Mouse (Mus musculus) forebrain, embryonic 11.5 days (tissue): ENCODE measurements around the gene Tspan7. TPM values are rescaled to one million over a fixed set of nuclear protein-coding genes. Genes with fewer than 3 reads are reported as not detected.
A peak's percentile ranks its signal among the peaks of the same experiment; 100 is the strongest.

Experiments used
- ATAC-seq: fragments of 200-750 bp; cut with Nextera tagmentation; replicated peaks from 2 replicates; pipeline ENCODE4 v1.8.0; 2017; ENCODE audit warnings: moderate TSS enrichment; ENCODE audit not compliant: low FRiP score
- DNase-seq: peaks from one replicate; pipeline ENCODE4 v3.0.0-alpha.2; 2017; ENCODE audit warnings: low spot score
- H3K27ac ChIP-seq: fragments of 300-500 bp; sonication (generic); 2 replicates; pipeline ENCODE4 v1.5.1; 2014; ENCODE audit warnings: low read depth, low read length
- H3K27me3 ChIP-seq: fragments of 300-500 bp; sonication (generic); 2 replicates; pipeline ENCODE4 v1.6.1; 2014; ENCODE audit warnings: mild to moderate bottlenecking, low read length, mixed read lengths; ENCODE audit not compliant: control insufficient read depth, insufficient read depth
- H3K36me3 ChIP-seq: fragments of 300-500 bp; sonication (generic); 2 replicates; pipeline ENCODE4 v1.6.1; 2014; ENCODE audit warnings: mild to moderate bottlenecking, low read length, moderate library complexity, mixed read lengths; ENCODE audit not compliant: control insufficient read depth, insufficient read depth
- H3K4me1 ChIP-seq: fragments of 300-500 bp; sonication (generic); replicated peaks from 2 replicates; pipeline ENCODE4 v1.6.1; 2014; ENCODE audit warnings: low read length, mixed read lengths; ENCODE audit not compliant: control insufficient read depth, insufficient read depth
- H3K4me2 ChIP-seq: fragments of 300-500 bp; sonication (generic); 2 replicates; pipeline ENCODE4 v1.6.1; 2014; ENCODE audit warnings: low read depth, mild to moderate bottlenecking, low read length, moderate library complexity, mixed read lengths; ENCODE audit not compliant: severe bottlenecking
- H3K4me3 ChIP-seq: fragments of 300-500 bp; sonication (generic); 2 replicates; pipeline ENCODE4 v1.5.1; 2014; ENCODE audit warnings: low read depth, low read length
- H3K9ac ChIP-seq: fragments of 300-500 bp; sonication (generic); 2 replicates; pipeline ENCODE4 v1.6.1; 2014; ENCODE audit warnings: low read length
- H3K9me3 ChIP-seq: fragments of 300-500 bp; sonication (generic); 2 replicates; pipeline ENCODE4 v1.6.1; 2016; ENCODE audit warnings: low read length, mixed read lengths; ENCODE audit not compliant: control insufficient read depth
- WGBS: fragments of 180-500 bp; shearing (Covaris S2); extraction: QIAGEN DNeasy Blood & Tissue Kit; methylation state at CpG from one replicate; pipeline ENCODE4 v1.1.7; 2014; 5-methylcytosine and 5-hydroxymethylcytosine counted together
- polyA plus RNA-seq: library from polyadenylated mRNA; unstranded; fragments of >200 nt; fragmentation: Nextera tagmentation; extraction: Ambion mirVana; gene quantifications from 2 replicates; pipeline ENCODE4 v1.2.1, GENCODE M21; 2014

Gene Tspan7
- polyA plus RNA-seq, 1 experiment from 2014 or later: 87.0 TPM

- Histone ChIP-seq H3K4me3 (no peak overlapping the region), H3K4me1 (no peaks in the 10 kb centered on the region), H3K27me3 (no peaks in the 10 kb centered on the region), H3K9ac (no peak overlapping the region), H3K36me3 (no peaks in the 10 kb centered on the region), H3K9me3 (no peaks in the 10 kb centered on the region), H3K27ac (no peak overlapping the region), H3K4me2 (no peak overlapping the region)
- WGBS: 58% methylated on average over 3 of the region's 3 CpGs
- DNase-seq (no peak), ATAC-seq (no peak)
Measured at GRCm38 (mm10) chrX:10574523-10574922, 89.6 kb downstream of the Tspan7 start.

- ATAC-seq (no peak), DNase-seq (no peak)
- H3K4me3 ChIP-seq: no peak overlapping the region
- no peak overlapping the region for H3K27ac ChIP-seq
- H3K27me3 ChIP-seq: no peaks in the 10 kb centered on the region
- WGBS: 77% methylated on average over 2 of the region's 2 CpGs
- H3K36me3 ChIP-seq: no peaks in the 10 kb centered on the region
- H3K9ac ChIP-seq: no peak overlapping the region
- no peaks in the 10 kb centered on the region for H3K4me1 ChIP-seq
- no peaks in the 10 kb centered on the region for H3K9me3 ChIP-seq
- no peak overlapping the region for H3K4me2 ChIP-seq
Measured at GRCm38 (mm10) chrX:10575406-10575805, 90.4 kb downstream of the Tspan7 start.

GRCm38 (mm10) chrX:10576349-10576748 is 91.4 kb downstream of the Tspan7 start:
- no peaks in the 10 kb centered on the region for H3K9me3 ChIP-seq
- no peak overlapping the region for H3K4me3 ChIP-seq
- H3K27me3 ChIP-seq: no peaks in the 10 kb centered on the region
- H3K27ac ChIP-seq: no peak overlapping the region
- ATAC-seq (no peak), DNase-seq (no peak)
- no peak overlapping the region for H3K9ac ChIP-seq
- H3K4me2 ChIP-seq: no peak overlapping the region
- 90% methylated on average over 4 of the region's 4 CpGs for WGBS
- no peaks in the 10 kb centered on the region for H3K4me1 ChIP-seq
- H3K36me3 ChIP-seq: no peaks in the 10 kb centered on the region

- WGBS: 14% methylated on average over 1 of the region's 1 CpGs
- Histone ChIP-seq H3K4me1 (no peaks in the 10 kb centered on the region), H3K9me3 (no peaks in the 10 kb centered on the region), H3K4me2 (no peak overlapping the region), H3K27me3 (no peaks in the 10 kb centered on the region), H3K4me3 (no peak overlapping the region), H3K36me3 (no peaks in the 10 kb centered on the region), H3K9ac (no peak overlapping the region), H3K27ac (no peak overlapping the region)
- DNase-seq (no peak), ATAC-seq (no peak)
Measured at GRCm38 (mm10) chrX:10577356-10577755, 92.4 kb downstream of the Tspan7 start.

- no peak for DNase-seq
- Histone ChIP-seq H3K4me2 (no peak overlapping the region), H3K36me3 (no peaks in the 10 kb centered on the region)
Measured at GRCm38 (mm10) chrX:10582731-10583130, 97.8 kb downstream of the Tspan7 start.

GRCm38 (mm10) chrX:10592244-10592643 is 107.3 kb downstream of the Tspan7 start:
- no peak overlapping the region for H3K4me2 ChIP-seq
- no peak for ATAC-seq
- no peaks in the 10 kb centered on the region for H3K27me3 ChIP-seq
- H3K27ac ChIP-seq: no peak overlapping the region
- H3K9ac ChIP-seq: no peak overlapping the region
- DNase-seq: no peak
- no peaks in the 10 kb centered on the region for H3K9me3 ChIP-seq
- WGBS: 61% methylated on average over 3 of the region's 3 CpGs
- no peak overlapping the region for H3K4me3 ChIP-seq
- H3K36me3 ChIP-seq: no peaks in the 10 kb centered on the region
- no peaks in the 10 kb centered on the region for H3K4me1 ChIP-seq

More at GRCm38 (mm10) chrX:10582731-10583130, 97.8 kb downstream of the Tspan7 start:
- Histone ChIP-seq H3K27ac (no peak overlapping the region), H3K9me3 (no peaks in the 10 kb centered on the region), H3K4me3 (no peak overlapping the region), H3K9ac (no peak overlapping the region), H3K4me1 (no peaks in the 10 kb centered on the region), H3K27me3 (no peaks in the 10 kb centered on the region)
- 81% methylated on average over 4 of the region's 4 CpGs for WGBS
- ATAC-seq: no peak

GRCm38 (mm10) chrX:10593561-10593960 is 108.6 kb downstream of the Tspan7 start:
- 95% methylated on average over 7 of the region's 7 CpGs for WGBS
- H3K9me3 ChIP-seq: no peaks in the 10 kb centered on the region
- no peak overlapping the region for H3K9ac ChIP-seq
- no peak overlapping the region for H3K27ac ChIP-seq
- H3K4me1 ChIP-seq: no peaks in the 10 kb centered on the region
- H3K4me2 ChIP-seq: no peak overlapping the region
- ATAC-seq (no peak), DNase-seq (no peak)
- no peak overlapping the region for H3K4me3 ChIP-seq
- no peaks in the 10 kb centered on the region for H3K36me3 ChIP-seq
- no peaks in the 10 kb centered on the region for H3K27me3 ChIP-seq

- peak; percentile 57 for DNase-seq
- Histone ChIP-seq H3K9ac (no peak overlapping the region), H3K9me3 (no peaks in the 10 kb centered on the region), H3K4me2 (no peak overlapping the region), H3K27ac (no peak overlapping the region), H3K4me3 (no peak overlapping the region), H3K4me1 (no peaks in the 10 kb centered on the region), H3K36me3 (no peaks in the 10 kb centered on the region), H3K27me3 (no peaks in the 10 kb centered on the region)
- whole genome bisulfite sequencing: 17% methylated on average over 5 of the region's 5 CpGs
- no peak for ATAC-seq
Measured at GRCm38 (mm10) chrX:10617119-10617518, 132.2 kb downstream of the Tspan7 start.

GRCm38 (mm10) chrX:10641062-10641461 is 156.1 kb downstream of the Tspan7 start:
- H3K4me2 ChIP-seq: no peak overlapping the region
- H3K9ac ChIP-seq: no peak overlapping the region
- DNase-seq (no peak), ATAC-seq (no peak)
- H3K27me3 ChIP-seq: no peaks in the 10 kb centered on the region
- no peak overlapping the region for H3K27ac ChIP-seq
- no peaks in the 10 kb centered on the region for H3K9me3 ChIP-seq
- no peak overlapping the region for H3K4me3 ChIP-seq
- no peaks in the 10 kb centered on the region for H3K36me3 ChIP-seq
- H3K4me1 ChIP-seq: no peaks in the 10 kb centered on the region
